Mouse (Mus musculus): ENCODE results near the gene Atad1.
"Not testable (repeated sequence)": the region's sequence is repeated elsewhere in the genome, so short reads cannot be mapped to it uniquely, and the experiment has no call there.

Atad1 gene

GRCm38 (mm10) chr19:32740641-32741345 is 1.2 kb upstream of the Atad1 start:
- no peak for DNase-seq

- DNase-seq = no peak
Observed at GRCm38 (mm10) chr19:32737844-32738243, 1.7 kb downstream of the Atad1 start.

- no peak for DNase-seq
Observed at GRCm38 (mm10) chr19:32732922-32733321, 6.7 kb downstream of the Atad1 start.

GRCm38 (mm10) chr19:32729785-32730184 is 9.8 kb downstream of the Atad1 start:
- DNase-seq = no peak

GRCm38 (mm10) chr19:32726451-32727325 is 12.9 kb downstream of the Atad1 start:
- DNase-seq = no peak

- no peak for DNase-seq
Observed at GRCm38 (mm10) chr19:32723817-32724216, 15.8 kb downstream of the Atad1 start.

- no peak for DNase-seq
Observed at GRCm38 (mm10) chr19:32720319-32720718, 19.3 kb downstream of the Atad1 start.

- no peak for DNase-seq
Observed at GRCm38 (mm10) chr19:32717590-32717989, 22.0 kb downstream of the Atad1 start.

GRCm38 (mm10) chr19:32715681-32716080 is 23.9 kb downstream of the Atad1 start:
- DNase-seq = no peak

GRCm38 (mm10) chr19:32715201-32715600 is 24.4 kb downstream of the Atad1 start:
- peak; percentile 80 for DNase-seq

GRCm38 (mm10) chr19:32713471-32713870 is 26.1 kb downstream of the Atad1 start:
- DNase-seq = no peak

GRCm38 (mm10) chr19:32712588-32713042 is 27.0 kb downstream of the Atad1 start:
- DNase-seq = peak; percentile 84

- DNase-seq = peak; percentile 91
Observed at GRCm38 (mm10) chr19:32711761-32712541, 27.6 kb downstream of the Atad1 start.

- DNase-seq = no peak
Observed at GRCm38 (mm10) chr19:32710288-32710687, 29.3 kb downstream of the Atad1 start.

- no peak for DNase-seq
Observed at GRCm38 (mm10) chr19:32708996-32709395, 30.6 kb downstream of the Atad1 start.

- no peak for DNase-seq
Observed at GRCm38 (mm10) chr19:32702191-32702590, 37.4 kb downstream of the Atad1 start.

- no peak for DNase-seq
Observed at GRCm38 (mm10) chr19:32696674-32697073, 42.9 kb downstream of the Atad1 start.

- DNase-seq = no peak
Observed at GRCm38 (mm10) chr19:32689724-32690123, 49.9 kb downstream of the Atad1 start.

- not testable (repeated sequence) for DNase-seq
Observed at GRCm38 (mm10) chr19:32688227-32688626, 51.4 kb downstream of the Atad1 start.

- DNase-seq = no peak
Observed at GRCm38 (mm10) chr19:32687721-32688120, 51.9 kb downstream of the Atad1 start.

GRCm38 (mm10) chr19:32683081-32683480 is 56.5 kb downstream of the Atad1 start:
- no peak for DNase-seq

GRCm38 (mm10) chr19:32680894-32681293 is 58.7 kb downstream of the Atad1 start:
- DNase-seq = no peak

GRCm38 (mm10) chr19:32675766-32676165 is 63.8 kb downstream of the Atad1 start:
- DNase-seq = no peak
